Mouse (Mus musculus): ENCODE data around the gene Ice1.

The Ice1 gene

DNA sequence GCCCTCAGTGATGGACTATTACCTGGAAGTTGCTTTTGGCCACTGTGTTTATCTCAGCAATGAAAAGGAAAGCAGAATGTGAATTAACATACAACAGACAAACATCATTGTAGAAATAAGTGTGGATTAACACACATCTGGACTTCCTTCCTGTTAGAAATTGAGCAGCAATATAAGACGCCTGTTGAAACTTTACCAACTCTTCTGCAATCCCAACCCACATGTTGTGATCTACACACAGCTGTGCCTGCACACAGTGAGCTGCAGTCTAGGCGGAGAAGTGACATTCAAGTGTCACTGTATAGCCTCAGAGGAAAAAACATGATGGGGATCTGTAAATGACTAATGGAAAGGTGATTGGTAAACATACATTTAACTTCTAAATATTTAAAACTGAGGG, 69.5 kb downstream of the Ice1 start:
- no peak for DNase-seq (ENCODE audit: low spot score)

DNA sequence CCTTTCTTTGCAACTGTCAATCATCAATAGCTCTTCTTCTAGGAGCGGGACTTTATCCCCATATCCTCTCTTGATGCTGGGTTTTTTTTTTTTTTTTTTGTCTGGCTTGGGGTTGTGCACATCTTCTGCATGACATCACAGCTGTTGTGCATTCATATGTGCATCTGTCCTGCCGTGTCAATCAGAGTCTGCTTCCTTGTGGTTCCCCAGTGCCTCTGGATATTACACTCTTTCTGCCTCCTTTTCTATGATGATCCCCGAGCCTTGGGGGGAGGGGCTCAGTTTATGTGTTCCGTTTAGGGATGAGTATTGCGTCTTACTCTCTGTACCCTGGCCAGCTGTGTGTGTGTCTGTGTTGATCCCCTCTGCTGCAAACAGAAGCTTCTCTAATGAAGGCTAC, 84.0 kb downstream of the Ice1 start:
- no peak for DNase-seq (ENCODE audit: low spot score)

DNA sequence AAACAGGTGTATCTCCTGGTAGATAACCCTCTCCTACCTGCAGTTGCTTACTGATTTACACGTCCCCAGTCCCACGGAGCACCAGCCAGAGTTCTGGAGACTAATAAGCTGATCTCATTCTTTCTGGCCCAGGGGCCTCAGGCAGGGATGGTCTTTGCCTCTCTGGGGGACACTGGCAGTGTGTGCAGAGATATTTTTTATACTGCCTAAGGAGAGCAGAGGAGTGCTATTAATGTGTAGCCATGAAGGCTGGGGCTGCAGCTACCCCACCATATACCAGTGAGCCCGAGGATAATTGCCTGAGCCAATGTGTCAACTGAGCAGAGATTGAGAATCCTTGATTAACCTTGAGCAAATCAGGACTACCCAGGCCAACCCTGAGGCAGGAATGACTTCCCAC, 90.0 kb downstream of the Ice1 start:
- DNase-seq (ENCODE audit: low spot score): no peak

DNA sequence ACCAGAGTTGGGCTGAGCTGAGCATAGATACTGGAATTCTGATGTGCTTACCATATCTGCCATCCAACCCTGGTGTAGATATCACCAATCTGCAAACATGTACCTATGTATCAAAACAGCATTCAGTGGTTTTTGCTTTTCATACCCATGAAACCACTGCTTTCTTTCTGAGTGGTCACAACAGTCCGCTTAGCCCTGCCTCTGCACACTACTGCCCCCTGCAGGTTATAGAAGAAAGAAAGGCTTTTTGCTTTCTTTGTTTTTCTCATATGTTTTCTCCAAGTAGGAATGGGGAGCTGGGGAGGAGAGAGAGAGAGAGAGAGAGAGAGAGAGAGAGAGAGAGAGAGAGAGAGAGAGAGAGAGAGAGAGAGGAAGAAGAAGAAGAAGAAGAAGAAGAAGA, 92.2 kb downstream of the Ice1 start:
- DNase-seq (ENCODE audit: low spot score): peak; percentile 73

DNA sequence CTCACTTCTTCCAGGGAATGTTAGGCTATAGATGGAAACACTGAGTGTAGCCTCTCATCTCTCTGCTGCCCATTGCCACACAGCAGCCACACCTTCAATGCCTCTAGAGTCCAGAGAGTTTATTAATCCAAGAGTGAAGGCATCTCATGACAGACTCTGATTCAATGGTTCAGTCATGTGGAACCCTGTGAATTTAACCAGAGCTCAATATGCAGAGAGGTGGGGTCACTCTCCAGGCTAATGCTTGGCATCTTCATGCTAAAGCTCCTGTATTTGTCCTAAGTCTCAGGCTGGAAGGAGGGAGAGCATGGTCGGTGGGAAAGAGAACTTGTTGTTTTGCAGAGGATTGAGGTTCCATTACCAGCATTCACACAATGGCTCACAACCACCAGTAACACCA, 97.6 kb downstream of the Ice1 start:
- no peak for DNase-seq (ENCODE audit: low spot score)

DNA sequence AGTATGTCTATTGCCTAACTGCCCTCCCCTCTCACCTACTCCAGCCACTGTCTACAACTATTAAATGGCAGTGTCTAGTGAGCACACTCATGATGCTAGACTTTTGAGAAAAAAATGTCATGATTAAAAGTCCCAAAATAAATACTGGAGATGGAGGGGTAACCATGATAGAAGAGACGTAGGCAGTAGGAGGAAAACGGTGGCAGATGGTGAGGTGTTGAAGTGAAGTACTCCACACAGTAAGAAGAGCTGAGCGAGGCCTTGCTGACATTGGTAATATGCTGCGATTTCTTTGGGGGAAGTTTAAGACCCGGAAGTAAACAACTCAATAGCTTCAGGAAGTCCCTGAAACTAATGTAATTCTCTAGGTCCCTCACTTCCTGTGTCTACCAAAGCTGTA, 104.0 kb downstream of the Ice1 start:
- no peak for DNase-seq (ENCODE audit: low spot score)

DNA sequence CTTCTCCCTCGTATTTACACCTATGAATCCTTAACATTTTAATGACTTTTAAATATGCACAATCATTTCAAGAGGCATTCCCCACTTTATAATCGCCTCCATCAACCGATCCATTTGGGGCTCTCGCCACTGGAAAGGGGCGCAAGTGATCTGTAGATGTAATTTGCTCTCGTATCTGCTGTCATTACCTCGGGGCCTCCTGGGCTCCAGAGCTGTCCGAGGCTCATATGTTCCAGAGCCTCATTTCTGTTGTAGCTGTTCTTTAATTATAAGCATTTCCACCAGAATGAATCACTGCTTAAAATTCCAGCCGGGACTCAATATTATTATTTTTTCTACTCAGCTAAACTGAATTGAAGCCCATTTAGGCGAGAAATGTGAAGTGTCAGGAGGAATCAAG, 104.7 kb downstream of the Ice1 start:
- no peak for DNase-seq (ENCODE audit: low spot score)

DNA sequence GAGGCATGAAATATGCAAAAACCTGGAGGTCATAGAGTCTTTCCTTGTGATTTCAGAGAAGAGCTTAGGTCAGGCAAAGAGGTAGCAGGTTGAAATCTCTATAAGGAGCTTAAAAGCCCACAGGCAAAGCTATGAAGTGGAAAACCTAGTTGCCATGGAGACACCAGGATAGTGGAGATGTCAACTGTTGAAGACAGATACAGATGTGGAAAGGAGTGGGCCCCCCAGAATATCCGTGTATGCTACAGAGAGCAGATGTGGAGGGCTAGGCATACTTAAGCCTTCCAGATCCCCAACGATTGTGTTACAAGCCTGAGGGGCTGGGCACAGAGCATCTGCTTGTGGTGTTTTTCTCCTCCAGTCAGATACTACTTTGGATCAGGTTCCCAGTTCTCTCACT, 119.8 kb downstream of the Ice1 start:
- DNase-seq (ENCODE audit: low spot score): no peak

DNA sequence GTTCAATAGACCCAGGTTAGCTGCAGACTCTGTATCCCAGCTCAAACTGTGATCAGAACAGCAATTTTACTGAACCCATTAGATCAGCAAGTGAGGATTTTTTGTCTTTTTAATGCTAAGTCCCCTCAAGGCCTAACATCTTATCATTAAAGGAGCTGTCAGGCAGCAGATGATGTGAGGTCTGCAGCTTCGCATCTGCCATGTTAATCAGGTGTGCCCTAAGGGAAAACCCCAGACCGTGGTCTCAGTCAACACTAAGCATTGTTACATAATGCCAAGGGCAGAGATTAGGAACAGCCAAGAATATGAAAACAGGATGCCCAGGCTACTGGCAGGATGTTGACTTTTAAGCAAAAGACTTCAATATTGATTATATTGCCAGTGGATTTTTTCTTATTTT, 122.4 kb downstream of the Ice1 start:
- no peak for DNase-seq (ENCODE audit: low spot score)

DNA sequence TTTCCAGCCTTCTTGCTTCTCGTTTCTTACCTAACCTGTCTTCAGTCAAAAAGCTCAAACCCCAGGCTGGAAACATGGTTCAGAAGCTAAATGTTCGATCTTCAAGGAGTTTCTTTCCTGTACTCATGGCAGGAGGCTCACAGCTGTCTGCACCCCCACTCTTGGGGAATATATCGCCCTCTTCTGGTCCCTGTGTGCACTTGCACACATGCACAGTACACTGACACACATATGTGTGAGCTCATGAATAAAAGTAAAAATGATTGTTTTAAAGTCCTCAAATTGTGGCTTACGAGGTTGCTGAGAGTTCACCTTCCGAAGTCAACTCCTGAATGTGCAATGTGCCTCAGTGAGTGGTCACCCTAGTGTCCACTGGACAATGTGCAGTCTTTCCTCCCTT, 127.2 kb downstream of the Ice1 start:
- no peak for DNase-seq (ENCODE audit: low spot score)

DNA sequence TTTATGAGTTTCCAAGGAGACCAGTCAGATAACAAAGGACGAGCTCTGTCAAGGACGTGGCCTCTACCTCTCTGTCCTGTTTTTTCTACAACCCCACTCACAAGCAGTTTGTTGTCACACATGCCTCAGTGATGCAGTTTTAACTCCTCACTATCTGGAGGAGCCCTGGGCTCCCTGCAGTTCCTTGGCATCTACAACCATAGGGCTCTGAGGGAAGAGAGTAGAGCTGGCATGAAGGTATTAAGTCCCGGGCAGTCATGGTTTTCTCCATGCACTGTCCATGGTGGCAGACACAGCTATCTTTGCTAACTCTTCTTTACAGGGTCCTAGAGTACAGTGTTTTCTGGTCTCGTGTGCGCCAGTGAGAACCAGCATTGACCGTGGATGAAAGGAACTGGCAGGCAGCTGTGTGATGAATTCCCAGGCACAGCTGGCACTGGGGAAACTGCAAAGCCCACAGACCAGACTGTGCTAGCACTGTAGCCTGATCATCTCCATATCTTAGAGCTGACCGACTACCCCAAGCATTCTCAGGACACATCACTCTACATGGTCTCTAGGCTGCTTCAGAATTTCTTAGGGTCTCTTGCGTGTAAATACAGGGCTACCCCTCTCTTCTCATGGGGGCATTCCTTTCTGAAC, 127.9 kb downstream of the Ice1 start:
- no peak for DNase-seq (ENCODE audit: low spot score)

DNA sequence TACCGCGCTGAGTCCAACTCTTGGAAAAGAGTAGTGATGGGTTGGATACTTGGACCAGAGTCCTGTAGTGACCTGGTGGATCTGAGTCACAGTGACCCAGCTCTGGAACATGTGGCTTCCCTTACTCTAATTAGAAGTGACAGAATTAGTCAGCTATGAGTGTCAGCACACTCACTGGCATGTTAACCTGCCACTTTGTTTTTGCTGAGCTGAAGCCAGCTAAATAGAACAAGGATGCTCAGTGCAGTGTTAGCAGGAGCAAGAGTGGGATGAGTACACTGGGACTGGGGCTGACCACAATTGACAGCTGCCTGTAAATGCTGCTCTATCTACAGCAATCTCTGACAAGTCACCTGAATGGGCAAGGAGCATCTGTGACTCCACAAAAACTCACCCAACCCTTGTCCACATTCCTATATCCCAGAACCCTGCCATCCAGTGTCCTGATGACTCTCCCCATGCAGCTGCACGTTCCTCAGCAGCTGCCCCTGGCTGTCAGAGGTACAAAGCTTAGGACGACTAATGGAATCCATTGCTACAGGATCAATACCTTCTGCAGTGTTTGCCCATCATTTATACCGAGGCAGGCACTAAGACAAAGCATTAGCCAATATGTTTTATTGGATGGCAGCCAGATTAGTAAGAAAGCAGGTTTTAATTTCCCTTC, 128.6 kb downstream of the Ice1 start:
- DNase-seq (ENCODE audit: low spot score): peak; percentile 41

Measured in retina, embryonic 14.5 days (tissue).